Mouse (Mus musculus): ENCODE measurements around the gene Drosha. TPM values are rescaled to one million over a fixed set of nuclear protein-coding genes. Genes with fewer than 3 reads are reported as not detected.
"Not testable (repeated sequence)": the region's sequence is repeated elsewhere in the genome, so short reads cannot be mapped to it uniquely, and the experiment has no call there.

The Drosha gene
- total RNA-seq, 2 experiments from 2014 or later = 90.7 to 91.1 TPM

GRCm38 (mm10) chr15:12919967-12920870 is 95.6 kb downstream of the Drosha start:
- intact Hi-C loops (cut with DNase I) = no loop called here
- no peak overlapping the region for H3K4me3 ChIP-seq
- DNase-seq (ENCODE audit: extremely low spot score in 1 of 2, low spot score in 2 of 2) = no peak
- no peak; the same call in 1 of the 2 replicates for TF ChIP-seq CTCF (IDR thresholded peaks at IDR 0.05)
- no peak overlapping the region for H3K27ac ChIP-seq

GRCm38 (mm10) chr15:12921901-12922300 is 97.3 kb downstream of the Drosha start:
- no peak for DNase-seq (ENCODE audit: extremely low spot score in 1 of 2, low spot score in 2 of 2)
- Histone ChIP-seq H3K4me3 (no peak overlapping the region), H3K27ac (no peak overlapping the region)
- intact Hi-C loops (cut with DNase I) = no loop called here
- no peak for TF ChIP-seq CTCF (IDR thresholded peaks at IDR 0.05)

DNA sequence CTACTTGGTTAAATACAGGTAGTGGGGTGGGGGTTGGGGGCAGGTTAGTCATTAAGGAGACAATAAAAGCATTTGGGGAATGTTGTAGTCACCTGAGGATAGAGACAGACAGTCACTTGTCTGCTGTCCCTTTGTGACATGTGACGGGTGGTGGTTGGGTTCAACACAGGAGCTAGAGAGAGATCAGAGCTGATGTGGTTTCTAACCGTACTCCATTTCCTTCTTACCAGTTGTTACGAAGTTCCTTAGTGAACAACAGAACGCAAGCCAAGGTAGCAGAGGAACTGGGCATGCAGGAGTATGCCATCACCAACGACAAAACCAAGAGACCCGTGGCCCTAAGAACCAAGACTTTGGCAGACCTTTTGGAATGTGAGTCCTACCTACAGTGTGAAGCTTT is 99.2 kb downstream of the Drosha start:
- intact Hi-C loops (cut with DNase I) = no loop called here
- no peak overlapping the region for H3K4me3 ChIP-seq
- no peak for TF ChIP-seq CTCF (IDR thresholded peaks at IDR 0.05)
- H3K27ac ChIP-seq = no peak overlapping the region
- DNase-seq (ENCODE audit: extremely low spot score in 1 of 2, low spot score in 2 of 2) = no peak

DNA sequence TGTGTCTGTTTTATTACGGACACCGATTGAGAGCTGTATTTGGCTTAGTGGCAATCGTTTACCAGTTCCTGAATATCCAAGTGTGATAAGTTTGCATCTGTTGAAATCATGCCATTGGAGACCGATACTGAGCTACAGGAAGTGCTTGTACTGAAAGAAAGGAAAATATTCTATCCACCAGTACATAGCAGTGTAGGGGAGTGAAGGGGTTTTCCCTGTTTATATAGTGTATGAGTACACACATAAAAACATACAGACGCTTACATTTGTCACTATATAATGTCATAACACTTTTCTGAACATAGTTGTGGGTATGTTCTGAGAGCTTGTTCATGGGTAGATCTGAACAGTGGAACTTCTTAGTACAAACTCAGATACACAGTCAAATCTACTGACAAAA is 106.9 kb downstream of the Drosha start:
- no peak for DNase-seq (ENCODE audit: extremely low spot score in 1 of 2, low spot score in 2 of 2)
- no peak for TF ChIP-seq CTCF (IDR thresholded peaks at IDR 0.05)
- intact Hi-C loops (cut with DNase I) = no loop called here
- H3K27ac ChIP-seq = no peak overlapping the region
- H3K4me3 ChIP-seq = no peak overlapping the region

GRCm38 (mm10) chr15:12936217-12936732 is 111.7 kb downstream of the Drosha start:
- intact Hi-C loops (cut with DNase I) = no loop called here
- DNase-seq (ENCODE audit: extremely low spot score in 1 of 2, low spot score in 2 of 2) = no peak

DNA sequence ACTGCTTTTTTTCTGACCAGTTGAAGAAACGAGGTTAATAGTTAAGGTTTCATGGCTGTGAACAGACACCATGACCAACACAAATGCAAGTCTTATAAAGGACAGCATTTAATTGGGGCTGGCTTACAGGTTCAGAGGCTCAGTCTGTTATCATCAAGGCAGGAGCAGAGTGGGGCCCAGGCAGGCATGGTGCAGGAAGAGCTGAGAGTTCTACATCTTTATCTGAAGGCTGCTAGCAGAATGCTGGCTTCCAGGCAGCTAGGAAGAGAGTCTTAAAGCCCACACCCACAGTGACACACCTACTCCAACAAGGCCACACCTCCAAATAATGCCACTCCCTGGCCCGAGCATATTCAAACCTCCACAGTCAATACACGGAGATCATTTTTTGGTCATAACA is 112.7 kb downstream of the Drosha start:
- intact Hi-C loops (cut with DNase I); H3K4me3 ChIP-seq; DNase-seq (ENCODE audit: extremely low spot score in 1 of 2, low spot score in 2 of 2); H3K27ac ChIP-seq: not testable (repeated sequence)

More at GRCm38 (mm10) chr15:12936217-12936732, 111.7 kb downstream of the Drosha start:
- H3K4me3 ChIP-seq = no peak overlapping the region
- no peak for TF ChIP-seq CTCF (IDR thresholded peaks at IDR 0.05)
- H3K27ac ChIP-seq = no peak overlapping the region

- intact Hi-C loops (cut with DNase I) = no loop called here
- TF ChIP-seq CTCF (IDR thresholded peaks at IDR 0.05) = no peak
- no peak for DNase-seq (ENCODE audit: extremely low spot score in 1 of 2, low spot score in 2 of 2)
- H3K4me3 ChIP-seq = no peak overlapping the region
- H3K27ac ChIP-seq = no peak overlapping the region
These were observed 116.5 kb downstream of the Drosha start for GRCm38 (mm10) chr15:12941106-12941505.

DNA sequence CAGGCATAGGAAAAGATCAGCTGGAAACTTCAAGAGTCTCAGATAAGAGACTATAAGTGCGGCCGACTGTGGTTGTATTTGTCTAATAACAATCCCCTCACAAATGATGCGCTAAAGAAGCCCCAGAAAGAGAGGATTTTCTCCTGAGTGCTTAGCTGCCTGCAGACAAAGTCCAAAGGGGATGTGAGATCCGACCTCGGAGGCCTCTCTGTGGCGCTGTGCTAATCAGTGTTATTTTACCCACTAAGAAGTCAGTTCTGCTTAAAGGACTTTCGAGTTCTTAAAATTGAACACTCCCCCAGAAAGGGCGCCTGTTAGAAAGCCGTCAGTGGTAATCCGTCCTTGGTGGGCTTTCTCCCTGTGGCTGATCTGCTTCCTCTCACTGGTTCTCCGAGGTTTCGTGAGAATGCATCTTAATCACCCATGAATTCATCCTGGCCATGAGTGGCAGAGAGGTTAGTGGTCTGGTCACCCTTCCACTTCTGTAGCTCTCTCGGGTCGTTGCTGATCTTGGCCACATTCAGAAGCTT is 117.1 kb downstream of the Drosha start:
- Histone ChIP-seq H3K27ac (no peak overlapping the region), H3K4me3 (no peak overlapping the region)
- DNase-seq (ENCODE audit: extremely low spot score in 1 of 2, low spot score in 2 of 2) = no peak
- no peak for TF ChIP-seq CTCF (IDR thresholded peaks at IDR 0.05)
- intact Hi-C loops (cut with DNase I) = no loop called here

DNA sequence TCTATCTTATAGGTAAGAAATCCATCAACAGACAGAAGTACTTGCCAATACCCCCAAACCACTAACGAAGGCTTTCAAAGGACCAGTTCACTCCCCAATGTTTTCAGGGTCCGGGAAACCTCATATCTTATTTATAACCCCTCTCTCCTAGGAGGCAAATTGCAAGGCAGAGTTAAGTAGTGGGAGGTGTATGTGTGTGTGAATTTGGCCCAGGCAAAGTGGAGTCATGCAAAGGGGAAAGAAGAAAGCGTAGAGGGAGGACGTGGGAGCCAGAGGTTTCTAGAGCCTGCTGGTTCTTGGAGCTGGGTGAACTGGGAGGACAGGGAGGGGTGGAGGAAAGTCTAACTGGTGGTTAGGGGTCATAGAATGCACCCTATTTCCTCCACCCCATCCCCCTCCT is 117.8 kb downstream of the Drosha start:
- intact Hi-C loops (cut with DNase I) = no loop called here
- H3K27ac ChIP-seq = no peak overlapping the region
- H3K4me3 ChIP-seq = no peak overlapping the region
- no peak for TF ChIP-seq CTCF (IDR thresholded peaks at IDR 0.05)
- no peak for DNase-seq (ENCODE audit: extremely low spot score in 1 of 2, low spot score in 2 of 2)

DNA sequence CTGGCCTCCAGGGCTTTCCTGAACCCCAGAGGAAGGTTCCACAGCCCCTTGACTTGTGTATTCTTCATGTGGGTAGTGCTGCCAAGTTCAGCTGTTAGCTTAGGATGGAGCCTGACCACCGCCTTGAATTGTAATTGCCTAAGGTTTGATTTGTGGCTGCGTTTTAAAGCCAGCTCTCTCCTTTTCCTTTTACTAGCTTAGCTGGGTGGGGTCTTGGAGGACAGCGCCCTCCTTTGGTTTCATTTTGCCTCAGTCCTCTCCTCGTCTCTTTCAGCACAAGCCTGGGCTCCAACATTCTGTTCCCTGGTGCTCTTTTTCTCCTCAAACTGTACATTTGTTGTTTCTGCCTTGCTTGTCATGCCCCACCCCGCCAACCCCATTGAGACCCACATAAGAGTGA is 133.4 kb downstream of the Drosha start:
- no peak for DNase-seq (ENCODE audit: extremely low spot score in 1 of 2, low spot score in 2 of 2)
- intact Hi-C loops (cut with DNase I) = no loop called here
- no peak for TF ChIP-seq CTCF (IDR thresholded peaks at IDR 0.05)
- Histone ChIP-seq H3K27ac (no peak overlapping the region), H3K4me3 (no peak overlapping the region)

DNA sequence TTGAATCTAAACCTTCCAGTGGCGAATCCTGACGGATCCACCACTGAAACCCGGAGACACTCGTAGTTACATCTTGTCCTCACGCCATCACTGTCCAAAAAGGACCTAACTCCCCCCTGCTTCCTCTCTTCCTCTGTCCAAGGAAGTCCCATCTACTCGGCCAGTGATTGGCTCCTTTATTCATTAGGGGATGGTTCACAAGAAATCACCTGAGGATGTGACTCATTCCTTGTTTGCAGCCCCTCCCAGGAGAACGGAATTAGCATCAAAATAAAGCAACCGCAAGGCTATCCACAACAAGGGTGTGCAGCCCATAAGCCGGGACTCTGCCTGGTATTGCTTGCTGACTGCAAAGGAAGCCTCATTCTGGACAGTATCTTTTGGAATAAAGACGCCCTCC is 137.6 kb downstream of the Drosha start:
- Histone ChIP-seq H3K27ac (no peak overlapping the region), H3K4me3 (no peak overlapping the region)
- intact Hi-C loops (cut with DNase I) = no loop called here
- no peak for TF ChIP-seq CTCF (IDR thresholded peaks at IDR 0.05)
- DNase-seq (ENCODE audit: extremely low spot score in 1 of 2, low spot score in 2 of 2) = no peak

DNA sequence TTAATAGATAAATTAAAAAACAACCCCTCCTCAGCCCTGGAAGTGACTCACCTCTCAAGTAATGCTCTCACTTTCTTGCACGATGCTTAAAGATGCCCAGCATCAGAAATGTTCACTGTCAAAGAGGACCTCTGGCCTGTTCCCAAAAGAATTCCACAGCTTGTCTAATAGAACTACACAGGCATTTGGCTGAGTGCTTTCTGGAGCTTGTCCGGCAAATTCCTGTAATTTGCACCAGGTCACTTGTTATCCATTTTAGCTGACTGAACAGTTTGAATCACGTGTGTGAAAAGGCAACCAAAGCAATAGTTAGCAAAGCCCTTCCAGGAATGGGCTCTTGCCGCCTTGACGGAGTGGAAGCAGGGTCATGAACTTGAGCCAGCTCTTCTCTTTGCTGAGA is 140.6 kb downstream of the Drosha start:
- no peak overlapping the region for H3K4me3 ChIP-seq
- H3K27ac ChIP-seq = no peak overlapping the region
- no peak for DNase-seq (ENCODE audit: extremely low spot score in 1 of 2, low spot score in 2 of 2)
- TF ChIP-seq CTCF (IDR thresholded peaks at IDR 0.05) = no peak
- intact Hi-C loops (cut with DNase I) = no loop called here

Data from left cerebral cortex, adult 2 months (tissue).